Mouse (Mus musculus): Measurements from ENCODE around the gene Abcc4. TPM values are rescaled to one million over a fixed set of nuclear protein-coding genes. Genes with fewer than 3 reads are reported as not detected.

The Abcc4 gene
- polyA plus RNA-seq, 1 experiment from 2014 or later = 2.2 TPM

DNA sequence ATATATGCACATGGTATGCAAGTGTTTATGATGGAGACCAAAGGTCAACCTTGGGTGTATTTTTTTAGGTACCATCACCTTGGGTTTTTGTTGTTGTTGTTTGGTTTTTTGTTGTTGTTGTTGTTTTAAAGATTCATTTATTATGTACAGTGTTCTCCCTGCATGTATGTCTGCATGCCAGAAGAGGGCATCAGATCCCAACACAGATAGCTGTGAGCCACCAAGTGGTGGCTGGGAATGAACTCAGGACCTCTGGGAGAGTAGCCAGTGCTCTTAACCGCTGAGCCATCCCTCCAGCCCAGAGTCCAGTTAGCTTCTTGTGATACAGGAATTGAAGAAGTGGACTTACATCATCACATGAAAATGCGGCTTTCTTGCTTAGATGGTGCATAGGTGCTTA, 101.1 kb downstream of the Abcc4 start:
- Histone ChIP-seq H3K9me3 (replicated peaks) (no peaks in the 10 kb centered on the region), H3K9ac (no peak overlapping the region), H3K4me1 (replicated peaks) (0 out of 2 replicates have a peak, but pooled peaks cover 2% of the 10 kb centered on the region), H3K27ac (ENCODE audit: poor library complexity, severe bottlenecking) (no peak overlapping the region), H3K36me3 (no peaks in the 10 kb centered on the region), H3K4me3 (no peak overlapping the region), H3K4me2 (no peak overlapping the region), H3K27me3 (replicated peaks) (no peaks in the 10 kb centered on the region)
- WGBS = 87% methylated on average over 2 of the region's 2 CpGs
- no peak for ATAC-seq (ENCODE audit: insufficient number of reproducible peaks, low FRiP score)

GRCm38 (mm10) chr14:118602031-118602430, 104.0 kb downstream of the Abcc4 start:
- Histone ChIP-seq H3K27ac (ENCODE audit: poor library complexity, severe bottlenecking) (no peak overlapping the region), H3K27me3 (replicated peaks) (no peaks in the 10 kb centered on the region), H3K4me2 (no peak overlapping the region), H3K4me1 (replicated peaks) (0 out of 2 replicates have a peak, but pooled peaks cover 2% of the 10 kb centered on the region), H3K36me3 (no peaks in the 10 kb centered on the region), H3K4me3 (no peak overlapping the region), H3K9ac (no peak overlapping the region), H3K9me3 (replicated peaks) (no peaks in the 10 kb centered on the region)
- ATAC-seq (ENCODE audit: insufficient number of reproducible peaks, low FRiP score) = no peak
- 64% methylated on average over 8 of the region's 8 CpGs for WGBS

GRCm38 (mm10) chr14:118600746-118601145, 105.3 kb downstream of the Abcc4 start:
- H3K4me1 ChIP-seq (replicated peaks) = 0 out of 2 replicates have a peak, but pooled peaks cover 2% of the 10 kb centered on the region
- H3K4me3 ChIP-seq = no peak overlapping the region
- H3K36me3 ChIP-seq = no peaks in the 10 kb centered on the region
- ATAC-seq (ENCODE audit: insufficient number of reproducible peaks, low FRiP score) = no peak
- no peaks in the 10 kb centered on the region for H3K27me3 ChIP-seq (replicated peaks)
- H3K9ac ChIP-seq = no peak overlapping the region
- no peaks in the 10 kb centered on the region for H3K9me3 ChIP-seq (replicated peaks)
- H3K27ac ChIP-seq (ENCODE audit: poor library complexity, severe bottlenecking) = no peak overlapping the region
- WGBS = 67% methylated on average over 6 of the region's 6 CpGs
- no peak overlapping the region for H3K4me2 ChIP-seq

DNA sequence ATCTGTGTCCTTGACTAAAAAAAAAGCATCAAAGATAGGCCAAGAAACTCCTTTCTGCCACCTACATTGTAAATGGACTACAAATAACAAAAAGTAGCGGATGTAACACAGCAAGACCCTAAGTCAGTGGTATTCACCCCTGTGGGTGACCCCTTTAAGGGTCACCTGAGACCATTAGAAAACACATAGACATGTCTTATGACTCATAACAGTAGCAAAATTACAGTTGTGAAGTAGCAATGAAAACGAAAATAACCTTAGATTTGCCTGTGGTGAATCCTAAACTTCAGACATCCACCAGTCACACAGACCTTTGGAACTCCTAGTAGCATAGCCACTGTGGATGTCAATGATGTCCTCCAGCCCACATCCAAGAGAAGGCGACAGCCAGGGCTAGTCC, 107.3 kb downstream of the Abcc4 start:
- 88% methylated on average over 3 of the region's 3 CpGs for WGBS
- Histone ChIP-seq H3K9ac (no peak overlapping the region), H3K4me1 (replicated peaks) (0 out of 2 replicates have a peak, but pooled peaks cover 2% of the 10 kb centered on the region), H3K4me3 (no peak overlapping the region), H3K9me3 (replicated peaks) (no peaks in the 10 kb centered on the region), H3K27me3 (replicated peaks) (no peaks in the 10 kb centered on the region), H3K27ac (ENCODE audit: poor library complexity, severe bottlenecking) (no peak overlapping the region), H3K36me3 (no peaks in the 10 kb centered on the region), H3K4me2 (no peak overlapping the region)
- ATAC-seq (ENCODE audit: insufficient number of reproducible peaks, low FRiP score) = no peak

- WGBS = 74% methylated on average over 13 of the region's 13 CpGs
- Histone ChIP-seq H3K27ac (ENCODE audit: poor library complexity, severe bottlenecking) (0 out of 2 replicates have a peak overlapping the region, but pooled peaks have one; percentile 29), H3K4me3 (no peak overlapping the region), H3K4me1 (replicated peaks) (no peaks in the 10 kb centered on the region), H3K36me3 (no peaks in the 10 kb centered on the region), H3K9me3 (replicated peaks) (no peaks in the 10 kb centered on the region), H3K9ac (no peak overlapping the region), H3K4me2 (peak overlapping the region; percentile 26), H3K27me3 (replicated peaks) (no peaks in the 10 kb centered on the region; the same call in 1 of the 2 replicates)
- no peak for ATAC-seq (ENCODE audit: insufficient number of reproducible peaks, low FRiP score)
Measured at GRCm38 (mm10) chr14:118594463-118594862, 111.6 kb downstream of the Abcc4 start.

DNA sequence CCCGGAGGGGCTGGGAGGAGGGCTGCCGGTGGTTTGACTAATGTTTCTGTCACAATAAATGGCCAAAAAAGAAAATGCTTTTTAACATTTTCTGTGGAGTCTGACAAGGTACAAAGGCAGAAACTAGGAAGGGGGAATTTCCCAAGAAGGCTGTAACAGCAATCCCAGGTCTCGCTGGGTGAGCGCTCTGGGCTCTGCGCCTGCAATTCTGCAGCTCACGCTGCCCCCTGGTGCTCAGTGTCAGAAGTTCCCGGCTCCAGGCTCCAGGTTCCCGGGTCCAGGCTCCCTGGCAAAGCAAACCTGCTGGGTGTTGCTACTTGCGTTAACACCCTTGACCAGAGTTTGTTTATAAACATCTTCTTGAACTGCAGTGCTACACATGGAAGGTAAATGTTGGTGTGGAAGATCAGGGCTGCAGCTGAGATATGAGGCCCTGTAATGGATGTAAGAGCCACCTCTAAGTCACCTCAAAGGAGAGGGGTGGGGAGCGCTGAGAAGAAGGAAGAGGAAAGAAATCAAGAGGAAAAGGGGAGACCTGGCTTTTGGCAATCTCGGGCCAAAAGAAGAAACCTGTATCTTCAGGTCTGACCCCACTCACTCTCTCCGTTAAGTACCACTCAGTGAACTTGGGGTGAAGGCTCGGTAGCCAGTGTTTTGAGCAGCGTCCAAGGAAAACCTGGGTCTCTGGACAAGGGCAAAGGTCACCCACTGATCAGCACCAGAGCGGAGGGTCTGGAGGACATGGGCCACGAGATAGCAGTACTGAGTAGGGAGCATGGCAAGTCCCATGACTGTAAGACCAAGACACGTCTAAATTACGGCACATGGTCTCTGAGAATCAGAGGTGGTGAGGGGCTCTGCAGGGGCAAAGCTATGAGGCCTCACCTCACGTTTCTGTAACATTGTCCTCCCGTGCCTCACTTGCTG, 114.3 kb downstream of the Abcc4 start:
- Histone ChIP-seq H3K4me3 (no peak overlapping the region), H3K4me1 (replicated peaks) (no peaks in the 10 kb centered on the region), H3K9me3 (replicated peaks) (no peaks in the 10 kb centered on the region), H3K27me3 (replicated peaks) (no peaks in the 10 kb centered on the region; the same call in 1 of the 2 replicates), H3K36me3 (no peaks in the 10 kb centered on the region), H3K27ac (ENCODE audit: poor library complexity, severe bottlenecking) (no peak overlapping the region), H3K9ac (no peak overlapping the region), H3K4me2 (no peak overlapping the region)
- 47% methylated on average over 20 of the region's 20 CpGs for WGBS
- no peak for ATAC-seq (ENCODE audit: insufficient number of reproducible peaks, low FRiP score)

DNA sequence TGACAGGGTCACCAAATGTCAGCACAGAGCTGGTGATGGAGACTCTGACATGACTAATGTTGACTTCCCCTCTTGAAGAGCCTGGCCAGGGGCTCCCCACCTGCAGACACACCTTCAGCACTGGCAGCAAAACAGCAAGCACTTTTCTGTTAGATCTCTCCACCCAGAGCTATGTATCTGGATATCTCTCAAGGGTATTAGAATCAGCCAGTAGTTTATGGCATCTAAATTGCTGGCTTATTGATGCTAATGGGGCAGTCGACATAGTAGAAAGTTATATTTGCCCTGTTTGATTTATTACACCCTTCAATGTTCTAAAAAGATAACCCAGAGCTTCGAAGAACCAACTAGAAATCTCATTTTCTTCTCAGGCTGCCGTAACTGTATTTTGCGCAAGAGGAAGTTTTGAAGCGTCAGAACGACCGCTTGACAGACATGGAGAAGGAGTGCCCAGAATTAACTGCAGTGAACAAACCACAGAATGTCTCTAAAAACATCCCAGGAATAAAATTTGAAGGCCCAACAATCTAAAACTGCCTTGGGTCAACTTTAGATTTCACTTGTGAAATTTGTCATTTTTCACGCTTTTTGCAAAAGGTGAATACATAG, 123.6 kb downstream of the Abcc4 start:
- 0 out of 2 replicates have a peak, but pooled peaks cover 4% of the 10 kb centered on the region for H3K27me3 ChIP-seq (replicated peaks)
- WGBS = 86% methylated on average over 8 of the region's 8 CpGs
- H3K9ac ChIP-seq = no peak overlapping the region
- H3K4me1 ChIP-seq (replicated peaks) = no peaks in the 10 kb centered on the region
- no peak overlapping the region for H3K4me2 ChIP-seq
- H3K9me3 ChIP-seq (replicated peaks) = no peaks in the 10 kb centered on the region
- no peaks in the 10 kb centered on the region for H3K36me3 ChIP-seq
- H3K27ac ChIP-seq (ENCODE audit: poor library complexity, severe bottlenecking) = no peak overlapping the region
- no peak overlapping the region for H3K4me3 ChIP-seq
- ATAC-seq (ENCODE audit: insufficient number of reproducible peaks, low FRiP score) = no peak

DNA sequence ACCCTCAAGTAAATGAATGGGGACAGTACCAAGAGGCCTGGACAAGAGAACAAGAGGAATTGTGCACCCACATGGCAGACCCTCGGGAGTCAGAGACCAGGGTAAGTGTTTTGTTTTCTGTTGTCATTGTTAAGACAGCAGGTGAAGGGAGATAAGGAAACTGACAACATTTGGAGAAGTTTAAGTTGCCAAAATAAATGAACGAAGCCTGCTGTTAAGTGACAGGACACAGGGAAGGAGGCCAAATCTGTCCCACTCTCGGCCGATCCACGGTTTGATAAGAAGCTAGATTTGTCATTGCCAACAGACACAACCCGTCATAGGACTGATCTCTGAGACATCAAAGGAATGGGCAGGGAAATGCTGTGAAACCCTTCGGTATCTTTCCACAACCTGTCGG, 124.3 kb downstream of the Abcc4 start:
- ATAC-seq (ENCODE audit: insufficient number of reproducible peaks, low FRiP score) = no peak
- Histone ChIP-seq H3K9ac (no peak overlapping the region), H3K4me2 (no peak overlapping the region), H3K4me3 (no peak overlapping the region), H3K36me3 (no peaks in the 10 kb centered on the region), H3K4me1 (replicated peaks) (no peaks in the 10 kb centered on the region), H3K27ac (ENCODE audit: poor library complexity, severe bottlenecking) (no peak overlapping the region), H3K9me3 (replicated peaks) (no peaks in the 10 kb centered on the region), H3K27me3 (replicated peaks) (0 out of 2 replicates have a peak, but pooled peaks cover 4% of the 10 kb centered on the region)
- WGBS = 14% methylated on average over 8 of the region's 8 CpGs

DNA sequence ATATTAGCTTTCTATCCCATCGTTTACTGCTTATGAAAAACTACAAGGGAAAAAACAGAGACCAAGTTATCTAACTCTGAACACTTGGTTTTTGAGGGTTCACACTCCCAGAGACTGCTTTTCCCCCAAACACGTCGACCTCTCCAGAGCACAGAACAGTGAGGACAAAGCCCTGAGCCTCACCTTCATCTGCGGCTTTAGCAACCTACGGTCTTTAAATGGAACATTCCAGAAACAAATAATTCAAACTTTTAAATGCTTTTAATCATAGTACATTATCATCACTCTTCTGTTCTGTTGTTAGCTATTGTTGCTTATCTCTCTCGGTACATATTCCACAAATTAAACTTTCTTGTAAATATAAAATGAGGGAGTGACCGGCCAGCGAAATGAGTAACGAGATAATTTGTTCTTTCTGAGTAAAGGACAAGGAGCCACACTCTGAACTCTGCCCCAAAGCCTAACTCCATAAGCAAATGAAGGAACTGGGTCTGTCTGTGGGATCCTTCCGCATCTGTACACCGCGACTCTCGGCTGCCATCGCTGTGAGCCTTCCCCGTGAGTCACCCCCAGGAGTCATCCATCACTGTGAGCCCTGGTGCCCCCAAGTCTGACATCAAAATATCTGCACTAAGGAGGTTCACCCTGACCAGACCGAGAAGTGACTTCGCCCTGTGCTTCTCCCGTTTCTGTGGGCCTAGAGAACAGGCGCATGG, 126.8 kb downstream of the Abcc4 start:
- Histone ChIP-seq H3K36me3 (no peaks in the 10 kb centered on the region), H3K4me1 (replicated peaks) (no peaks in the 10 kb centered on the region), H3K9ac (no peak overlapping the region), H3K27me3 (replicated peaks) (no peaks in the 10 kb centered on the region), H3K4me3 (no peak overlapping the region), H3K27ac (ENCODE audit: poor library complexity, severe bottlenecking) (no peak overlapping the region), H3K9me3 (replicated peaks) (no peaks in the 10 kb centered on the region), H3K4me2 (no peak overlapping the region)
- 83% methylated on average over 19 of the region's 19 CpGs for WGBS
- ATAC-seq (ENCODE audit: insufficient number of reproducible peaks, low FRiP score) = no peak

GRCm38 (mm10) chr14:118577895-118578294, 128.1 kb downstream of the Abcc4 start:
- no peak overlapping the region for H3K4me3 ChIP-seq
- H3K27ac ChIP-seq (ENCODE audit: poor library complexity, severe bottlenecking) = no peak overlapping the region
- H3K36me3 ChIP-seq = no peaks in the 10 kb centered on the region
- H3K4me1 ChIP-seq (replicated peaks) = no peaks in the 10 kb centered on the region
- no peaks in the 10 kb centered on the region for H3K27me3 ChIP-seq (replicated peaks)
- no peaks in the 10 kb centered on the region for H3K9me3 ChIP-seq (replicated peaks)
- no peak overlapping the region for H3K9ac ChIP-seq
- H3K4me2 ChIP-seq = no peak overlapping the region
- WGBS = 85% methylated on average over 5 of the region's 5 CpGs
- no peak for ATAC-seq (ENCODE audit: insufficient number of reproducible peaks, low FRiP score)

DNA sequence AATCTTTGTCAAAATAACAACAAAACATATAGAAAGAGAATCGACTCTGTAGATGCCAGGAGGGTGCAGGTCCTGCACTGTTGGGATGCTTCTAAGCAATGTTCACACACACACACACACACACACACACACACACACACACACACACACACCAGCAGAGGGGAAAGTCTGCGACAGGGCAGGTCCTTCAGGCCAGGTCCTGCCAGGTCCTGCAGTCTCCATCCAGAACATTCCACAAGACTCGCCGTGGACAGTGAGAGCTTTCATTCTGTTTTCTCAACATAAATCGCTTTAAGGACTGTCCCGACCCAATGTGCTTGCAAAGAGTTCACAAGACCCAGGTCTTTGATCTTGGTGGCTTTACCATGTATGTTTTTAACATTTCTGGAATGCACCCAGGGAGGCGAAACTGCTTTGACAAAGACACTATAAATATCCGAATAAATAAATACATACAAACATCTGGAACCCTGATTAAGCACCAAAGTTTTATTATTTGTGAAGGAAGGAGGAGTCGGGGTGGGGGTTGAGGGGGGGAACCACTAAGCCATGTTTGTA, 133.3 kb downstream of the Abcc4 start:
- Histone ChIP-seq H3K9ac (no peak overlapping the region), H3K27ac (ENCODE audit: poor library complexity, severe bottlenecking) (no peak overlapping the region), H3K4me1 (replicated peaks) (no peaks in the 10 kb centered on the region), H3K4me2 (no peak overlapping the region), H3K27me3 (replicated peaks) (no peaks in the 10 kb centered on the region), H3K4me3 (no peak overlapping the region), H3K9me3 (replicated peaks) (no peaks in the 10 kb centered on the region), H3K36me3 (no peaks in the 10 kb centered on the region)
- ATAC-seq (ENCODE audit: insufficient number of reproducible peaks, low FRiP score) = no peak
- 79% methylated on average over 9 of the region's 9 CpGs for WGBS
